Mouse (Mus musculus): ENCODE data around the gene Pim1. TPM values are rescaled to one million over a fixed set of nuclear protein-coding genes. Genes with fewer than 3 reads are reported as not detected.

Pim1 gene
- total RNA-seq, 1 experiment = 82.0 TPM

DNA sequence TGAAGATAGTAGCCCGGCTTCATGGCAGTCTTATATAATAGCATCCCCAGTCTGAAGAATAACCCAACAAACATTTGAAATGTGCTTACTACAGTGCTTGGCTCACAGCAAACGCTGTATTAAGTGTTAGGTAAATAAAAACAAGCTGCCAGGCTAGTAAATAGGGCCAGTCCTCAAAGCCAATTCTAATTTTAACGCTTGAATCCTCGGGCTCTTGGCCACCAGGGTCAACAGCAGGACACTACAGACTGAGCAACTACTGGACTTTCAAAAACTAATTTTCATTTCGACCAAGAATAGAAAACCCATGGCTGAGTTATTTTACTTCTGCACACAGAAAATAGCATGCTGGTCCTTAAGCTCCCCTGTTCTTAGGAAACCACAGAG, 30.4 kb upstream of the Pim1 start:
- Histone ChIP-seq H3K4me3 (ENCODE audit: insufficient read depth in 1 of 2, low read depth in 1 of 2, low read length in 2 of 2, poor library complexity in 1 of 2, severe bottlenecking in 1 of 2) (peak overlapping the region in 1 of 2 experiments; percentile 43; a peak in 2 of 4 replicates), H3K36me3 (ENCODE audit: control insufficient read depth, insufficient read depth, low read length, poor library complexity, severe bottlenecking) (peaks cover 4% of the 10 kb centered on the region; the same call in 1 of the 2 replicates), H3K9ac (ENCODE audit: insufficient read depth, low read depth, low read length, poor library complexity, severe bottlenecking) (peak overlapping the region; percentile 63; the same call in 1 of the 2 replicates), H3K9me3 (ENCODE audit: control insufficient read depth, insufficient read depth, low read depth, low read length) (no peaks in the 10 kb centered on the region), H3K27ac (ENCODE audit: insufficient read depth, low read depth, low read length, poor library complexity, severe bottlenecking) (peak overlapping the region; percentile 95), H3K4me1 (ENCODE audit: control insufficient read depth in 2 of 2, insufficient read depth in 2 of 2, low read length in 2 of 2, poor library complexity in 1 of 2) (peaks cover 19 to 43% of the 10 kb centered on the region in 2 experiments)
- DNase-seq (ENCODE audit: low read depth, low spot score) = no peak
- in situ Hi-C loops (cut with MboI; ENCODE audit: low sequenced_read_pairs in 2 of 2, unreplicated experiment in 2 of 2) = no loop called here
- no peak for TF ChIP-seq HCFC1 (IDR thresholded peaks at IDR 0.05; ENCODE audit: borderline replicate concordance, insufficient read depth, low read length)
- TF ChIP-seq MAFK (IDR thresholded peaks at IDR 0.05; ENCODE audit: insufficient read depth, low read depth, low read length) = no peak
- no peak for TF ChIP-seq CHD2 (IDR thresholded peaks at IDR 0.05; ENCODE audit: low read depth, low read length)

DNA sequence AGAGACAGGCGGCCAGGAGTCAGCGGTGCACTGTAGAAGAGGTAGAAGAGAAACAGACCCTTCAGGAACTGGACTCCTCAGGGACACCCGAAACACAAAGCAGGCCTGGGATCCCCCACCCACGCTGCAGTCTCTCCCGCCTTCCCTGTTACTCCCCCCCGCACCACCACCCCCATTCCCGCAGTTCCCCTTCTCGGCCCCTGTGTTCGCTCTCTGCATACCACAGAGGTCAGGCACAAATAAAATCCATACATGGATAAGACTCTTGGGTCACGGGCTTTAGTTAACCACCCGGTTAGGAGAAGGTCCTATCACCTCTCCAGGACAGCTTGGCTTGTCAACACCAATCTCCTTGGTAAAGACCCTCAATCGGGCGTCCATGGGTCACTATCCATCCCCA, 26.9 kb upstream of the Pim1 start:
- H3K27ac ChIP-seq (ENCODE audit: insufficient read depth, low read depth, low read length, poor library complexity, severe bottlenecking) = peak overlapping the region; percentile 95
- in situ Hi-C loops (cut with MboI; ENCODE audit: low sequenced_read_pairs in 2 of 2, unreplicated experiment in 2 of 2) = no loop called here
- no peak for DNase-seq (ENCODE audit: low read depth, low spot score)
- peaks cover 15 to 31% of the 10 kb centered on the region in 2 experiments for H3K4me1 ChIP-seq (ENCODE audit: control insufficient read depth in 2 of 2, insufficient read depth in 2 of 2, low read length in 2 of 2, poor library complexity in 1 of 2)
- H3K36me3 ChIP-seq (ENCODE audit: control insufficient read depth, insufficient read depth, low read length, poor library complexity, severe bottlenecking) = peaks cover 4% of the 10 kb centered on the region; the same call in 1 of the 2 replicates
- TF ChIP-seq ZNF384 (IDR thresholded peaks at IDR 0.05; ENCODE audit: low read depth, low read length) (no peak), HCFC1 (IDR thresholded peaks at IDR 0.05; ENCODE audit: borderline replicate concordance, insufficient read depth, low read length) (no peak), MAFK (IDR thresholded peaks at IDR 0.05; ENCODE audit: insufficient read depth, low read depth, low read length) (no peak)
- no peaks in the 10 kb centered on the region for H3K9me3 ChIP-seq (ENCODE audit: control insufficient read depth, insufficient read depth, low read depth, low read length)
- H3K4me3 ChIP-seq (ENCODE audit: insufficient read depth in 1 of 2, low read depth in 1 of 2, low read length in 2 of 2, poor library complexity in 1 of 2, severe bottlenecking in 1 of 2) = peak overlapping the region; percentile 64 to 77
- H3K9ac ChIP-seq (ENCODE audit: insufficient read depth, low read depth, low read length, poor library complexity, severe bottlenecking) = peak overlapping the region; percentile 83

DNA sequence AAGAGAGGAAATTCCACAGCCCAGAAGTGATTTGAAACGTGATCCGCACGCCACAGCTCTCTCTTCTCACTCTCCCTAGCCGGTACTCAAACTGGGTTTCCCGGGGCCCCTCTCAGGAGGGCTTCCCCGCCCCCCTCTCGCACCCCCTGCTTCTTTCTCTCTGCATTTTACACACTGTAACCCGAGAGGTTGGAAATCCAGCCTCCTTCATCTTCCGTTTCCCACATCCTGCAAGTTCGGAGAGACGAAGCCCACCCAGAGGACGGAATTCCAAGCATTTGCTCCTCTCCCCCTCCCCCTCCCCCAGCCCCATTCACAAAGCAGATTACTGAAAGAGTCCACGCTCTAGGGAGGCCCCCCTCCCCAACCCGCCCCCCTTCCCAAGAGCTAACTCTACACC, 26.5 kb upstream of the Pim1 start:
- peaks cover 4% of the 10 kb centered on the region; the same call in 1 of the 2 replicates for H3K36me3 ChIP-seq (ENCODE audit: control insufficient read depth, insufficient read depth, low read length, poor library complexity, severe bottlenecking)
- no peak for TF ChIP-seq ZNF384 (IDR thresholded peaks at IDR 0.05; ENCODE audit: low read depth, low read length)
- no peak for TF ChIP-seq MAFK (IDR thresholded peaks at IDR 0.05; ENCODE audit: insufficient read depth, low read depth, low read length)
- no peak for TF ChIP-seq ZC3H11A (IDR thresholded peaks at IDR 0.05; ENCODE audit: borderline replicate concordance, low read depth, low read length)
- no peak for TF ChIP-seq CHD2 (IDR thresholded peaks at IDR 0.05; ENCODE audit: low read depth, low read length)
- no peak for TF ChIP-seq HCFC1 (IDR thresholded peaks at IDR 0.05; ENCODE audit: borderline replicate concordance, insufficient read depth, low read length)
- H3K9ac ChIP-seq (ENCODE audit: insufficient read depth, low read depth, low read length, poor library complexity, severe bottlenecking) = peak overlapping the region; percentile 83
- DNase-seq (ENCODE audit: low read depth, low spot score) = peak; percentile 79
- in situ Hi-C loops (cut with MboI; ENCODE audit: low sequenced_read_pairs in 2 of 2, unreplicated experiment in 2 of 2) = no loop called here
- no peaks in the 10 kb centered on the region for H3K9me3 ChIP-seq (ENCODE audit: control insufficient read depth, insufficient read depth, low read depth, low read length)
- H3K4me1 ChIP-seq (ENCODE audit: control insufficient read depth in 2 of 2, insufficient read depth in 2 of 2, low read length in 2 of 2, poor library complexity in 1 of 2) = peaks cover 16 to 31% of the 10 kb centered on the region in 2 experiments
- H3K4me3 ChIP-seq (ENCODE audit: insufficient read depth in 1 of 2, low read depth in 1 of 2, low read length in 2 of 2, poor library complexity in 1 of 2, severe bottlenecking in 1 of 2) = peak overlapping the region; percentile 64 to 77
- H3K27ac ChIP-seq (ENCODE audit: insufficient read depth, low read depth, low read length, poor library complexity, severe bottlenecking) = peak overlapping the region; percentile 95

DNA sequence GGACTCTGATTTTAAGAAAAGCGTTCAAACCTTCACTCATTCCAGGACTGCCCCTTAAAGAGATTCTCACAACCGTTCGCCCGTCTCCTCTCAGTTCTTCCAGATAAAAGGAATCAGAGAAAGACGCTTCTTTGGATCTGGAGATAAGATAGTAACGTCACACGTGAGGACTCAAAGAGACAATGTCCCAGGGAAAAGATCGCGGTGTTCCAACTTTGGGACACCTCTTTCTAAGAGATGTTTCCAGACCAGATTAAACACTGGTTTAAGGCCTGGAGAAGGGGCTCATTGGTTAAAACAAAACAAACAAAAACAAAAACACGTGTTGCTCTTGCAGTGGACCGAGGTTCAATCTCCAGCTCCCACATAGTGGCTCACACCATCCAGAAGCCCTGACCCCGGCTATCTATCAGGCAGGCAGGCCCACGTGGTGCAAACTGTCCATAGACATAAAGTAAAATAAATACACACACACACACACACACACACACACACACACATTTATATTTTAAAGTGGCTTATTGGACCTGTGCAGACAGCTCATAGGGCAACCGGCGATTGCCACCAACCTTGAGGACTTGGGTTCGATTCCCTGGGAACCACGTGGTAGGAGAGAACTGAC, 25.9 kb upstream of the Pim1 start:
- peak overlapping the region; percentile 71; the same call in 1 of the 2 replicates for H3K9ac ChIP-seq (ENCODE audit: insufficient read depth, low read depth, low read length, poor library complexity, severe bottlenecking)
- H3K27ac ChIP-seq (ENCODE audit: insufficient read depth, low read depth, low read length, poor library complexity, severe bottlenecking) = peak overlapping the region; percentile 95
- peak overlapping the region; percentile 53 to 77; a peak in 3 of 4 replicates for H3K4me3 ChIP-seq (ENCODE audit: insufficient read depth in 1 of 2, low read depth in 1 of 2, low read length in 2 of 2, poor library complexity in 1 of 2, severe bottlenecking in 1 of 2)
- H3K36me3 ChIP-seq (ENCODE audit: control insufficient read depth, insufficient read depth, low read length, poor library complexity, severe bottlenecking) = peaks cover 4% of the 10 kb centered on the region; the same call in 1 of the 2 replicates
- H3K4me1 ChIP-seq (ENCODE audit: control insufficient read depth in 2 of 2, insufficient read depth in 2 of 2, low read length in 2 of 2, poor library complexity in 1 of 2) = peaks cover 21 to 33% of the 10 kb centered on the region in 2 experiments
- in situ Hi-C loops (cut with MboI; ENCODE audit: low sequenced_read_pairs in 2 of 2, unreplicated experiment in 2 of 2) = no loop called here
- H3K9me3 ChIP-seq (ENCODE audit: control insufficient read depth, insufficient read depth, low read depth, low read length) = no peaks in the 10 kb centered on the region
- TF ChIP-seq CHD2 (IDR thresholded peaks at IDR 0.05; ENCODE audit: low read depth, low read length) = no peak
- TF ChIP-seq HCFC1 (IDR thresholded peaks at IDR 0.05; ENCODE audit: borderline replicate concordance, insufficient read depth, low read length) = no peak
- no peak for TF ChIP-seq ZC3H11A (IDR thresholded peaks at IDR 0.05; ENCODE audit: borderline replicate concordance, low read depth, low read length)
- no peak for DNase-seq (ENCODE audit: low read depth, low spot score)

All from ES-E14 (cell line).